Mouse (Mus musculus): ENCODE measurements at regions not wholly inside any gene's neighbourhood (a gene's known extent, or its start where the extent isn't known, plus 50 kb on each side); places are given as distances from the start of the nearest gene placed in this dataset.

DNA sequence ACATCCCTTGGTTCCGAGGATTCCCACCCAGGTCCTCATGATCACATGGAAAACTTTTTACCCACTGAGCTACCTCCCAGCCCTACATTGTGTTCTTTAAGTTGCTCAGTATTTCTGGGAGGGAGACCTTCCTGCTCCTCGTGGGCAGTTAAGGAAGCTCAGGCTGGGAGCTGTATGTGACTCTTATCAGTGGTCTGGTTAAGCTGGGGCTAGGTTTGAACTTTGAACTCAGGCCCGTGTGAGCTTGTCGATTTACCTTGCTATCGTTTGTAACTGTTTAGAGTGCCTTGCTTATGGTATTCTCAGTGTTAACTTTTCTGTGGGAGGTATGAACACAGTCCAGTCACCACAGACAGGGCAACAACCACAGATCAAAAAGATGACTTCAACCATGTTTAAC, 68.4 kb upstream of the Tpm1 start:
- DNase-seq (ENCODE audit: low read depth, low spot score): no peak

DNA sequence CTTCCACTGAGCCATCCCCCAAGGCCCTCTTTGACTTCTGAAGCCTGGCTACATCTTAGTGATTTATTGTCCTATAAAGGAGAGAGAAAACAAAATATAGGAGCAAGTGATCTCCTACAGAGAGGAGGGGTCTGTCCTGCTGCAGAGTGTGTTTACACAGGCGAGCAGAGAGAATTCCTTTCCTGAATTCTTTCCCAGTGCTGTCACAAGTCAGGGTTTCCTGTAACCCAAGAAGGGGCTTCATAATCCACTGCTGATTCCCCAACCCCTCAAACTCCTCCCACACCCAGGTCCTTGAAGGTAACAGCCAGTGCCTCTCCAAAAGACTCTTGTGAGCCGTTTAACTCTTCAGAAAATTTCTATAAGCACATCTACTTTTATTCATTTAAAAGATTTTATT, 66.8 kb upstream of the Tpm1 start:
- DNase-seq (ENCODE audit: low read depth, low spot score): no peak

DNA sequence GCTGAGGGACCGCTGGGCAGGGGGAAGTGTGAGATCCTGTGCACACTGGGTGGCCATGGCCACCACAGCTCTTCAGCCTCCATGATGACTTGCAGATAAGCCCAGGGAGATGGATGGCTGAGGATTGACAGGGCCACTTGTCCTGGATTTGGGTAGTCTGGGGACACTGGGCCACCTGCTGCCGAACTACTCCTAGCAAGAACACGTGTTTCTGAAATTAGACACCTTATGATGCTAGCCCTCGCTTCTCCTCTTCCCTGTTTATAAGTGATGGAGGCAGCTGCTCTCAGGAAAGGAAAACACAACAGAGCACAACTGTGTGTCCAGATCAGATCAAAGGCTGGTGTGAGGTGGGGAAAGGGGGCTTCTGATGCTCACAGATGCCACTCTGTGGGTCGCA, 64.9 kb upstream of the Tpm1 start:
- DNase-seq (ENCODE audit: low read depth, low spot score): no peak

DNA sequence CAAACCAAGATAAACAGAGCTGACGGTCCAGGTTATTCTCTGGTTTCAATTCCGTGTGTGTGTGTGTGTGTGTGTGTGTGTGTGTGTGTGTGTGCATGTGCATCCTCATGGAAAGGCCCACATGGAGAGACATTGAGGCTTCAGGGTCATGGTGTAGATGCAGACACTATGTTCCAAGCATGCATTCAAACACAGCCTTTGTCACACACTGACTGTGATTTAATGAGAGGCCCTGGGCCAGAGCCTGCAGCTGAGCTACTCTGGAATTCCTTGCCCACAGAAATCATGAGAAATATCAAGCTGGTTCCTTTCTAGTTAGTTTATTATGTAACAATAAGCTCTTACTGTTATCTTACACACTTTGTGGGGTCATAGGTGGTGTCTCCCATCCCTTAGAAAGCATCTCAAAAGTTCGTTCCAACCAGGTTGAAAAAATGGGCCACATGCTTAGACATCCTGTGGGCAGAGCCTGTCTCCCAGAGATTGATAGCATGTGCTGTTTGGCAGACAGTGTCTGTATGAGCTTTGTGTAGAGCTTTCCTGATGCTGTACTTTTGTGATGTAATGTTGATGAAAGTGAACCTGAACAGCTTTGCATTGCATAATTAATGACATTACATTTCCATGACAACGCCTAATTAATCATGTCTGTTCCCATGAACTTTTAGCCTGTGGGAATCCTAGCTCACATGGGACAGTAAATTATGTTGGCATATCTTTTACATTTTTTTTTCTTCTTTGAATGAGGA, 62.8 kb upstream of the Tpm1 start:
- no peak for DNase-seq (ENCODE audit: low read depth, low spot score)

DNA sequence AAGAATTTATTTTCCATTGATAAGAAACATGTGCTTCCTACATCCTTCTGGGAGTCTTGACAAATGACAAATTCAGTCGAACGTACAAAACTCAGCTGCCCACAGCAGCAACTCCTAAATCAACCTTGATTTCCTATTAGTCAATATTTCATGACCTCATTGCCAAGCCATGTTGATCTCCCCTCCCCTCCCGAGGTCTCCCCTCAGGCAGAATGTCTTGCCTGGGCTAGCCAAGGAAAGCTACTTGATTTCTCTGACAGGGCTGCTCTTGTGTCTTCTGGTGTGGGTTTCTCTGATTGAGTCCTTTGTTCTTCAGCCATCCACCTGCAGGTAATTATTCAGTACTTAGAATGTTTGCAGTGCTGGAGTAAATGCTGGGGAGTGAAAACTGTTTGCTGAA, 58.7 kb upstream of the Tpm1 start:
- DNase-seq (ENCODE audit: low read depth, low spot score): no peak

DNA sequence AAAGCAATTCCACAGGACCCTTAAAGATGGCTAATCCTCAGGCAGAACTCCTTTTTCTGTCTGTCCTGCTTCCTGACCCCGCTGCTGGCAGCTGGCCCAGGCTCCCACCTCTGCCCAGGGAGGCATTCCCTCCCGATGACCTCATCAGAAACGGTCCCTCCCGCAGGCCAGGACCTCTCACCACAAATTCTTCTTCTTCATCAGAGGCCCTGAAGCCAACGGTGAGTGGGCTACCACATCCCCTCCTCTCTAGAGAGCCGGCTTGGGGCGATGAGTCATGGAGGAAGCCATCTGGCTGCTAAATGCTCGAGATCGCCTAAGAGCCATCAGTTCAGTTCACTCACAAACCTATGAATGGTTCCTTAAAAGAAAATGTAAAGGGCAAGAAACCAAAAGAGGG, 56.7 kb upstream of the Tpm1 start:
- no peak for DNase-seq (ENCODE audit: low read depth, low spot score)

DNA sequence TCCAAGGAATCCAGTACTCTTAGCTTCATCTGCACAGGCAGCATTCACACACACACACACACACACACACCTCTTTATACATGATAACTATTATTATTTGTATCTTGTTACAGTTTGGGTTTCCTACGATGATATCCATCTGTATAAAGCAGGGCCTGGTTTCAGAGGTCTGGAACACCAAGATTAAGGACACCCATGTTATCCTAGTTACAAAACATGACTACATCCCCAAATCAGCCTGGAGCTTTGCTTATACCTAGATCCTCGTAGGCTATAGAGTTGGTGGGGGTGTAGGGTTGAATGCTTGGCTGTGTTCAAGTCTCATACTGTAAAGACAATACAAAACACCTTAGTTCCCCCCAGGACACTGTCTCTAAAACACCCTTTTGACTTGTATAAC, 56.0 kb upstream of the Tpm1 start:
- no peak for DNase-seq (ENCODE audit: low read depth, low spot score)

DNA sequence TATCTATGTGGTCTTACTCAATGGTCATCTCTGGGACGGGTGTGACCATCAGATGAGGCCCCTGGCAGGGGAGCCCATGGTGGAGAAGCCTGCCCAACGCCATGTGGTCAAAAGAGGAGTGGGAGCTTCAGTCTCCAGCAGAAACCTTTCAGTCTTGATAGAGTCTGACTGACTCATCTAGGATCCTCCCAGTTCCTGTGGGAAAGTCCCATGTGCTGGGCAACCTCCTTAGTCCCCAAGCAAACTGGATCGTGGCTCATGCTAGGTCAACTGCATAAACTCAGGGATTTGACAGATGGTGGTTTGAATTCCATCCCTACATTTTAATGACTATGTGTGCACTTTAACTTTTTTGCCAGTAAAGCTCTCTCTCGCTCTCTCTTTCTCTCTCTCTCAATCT, 55.4 kb upstream of the Tpm1 start:
- DNase-seq (ENCODE audit: low read depth, low spot score): no peak

DNA sequence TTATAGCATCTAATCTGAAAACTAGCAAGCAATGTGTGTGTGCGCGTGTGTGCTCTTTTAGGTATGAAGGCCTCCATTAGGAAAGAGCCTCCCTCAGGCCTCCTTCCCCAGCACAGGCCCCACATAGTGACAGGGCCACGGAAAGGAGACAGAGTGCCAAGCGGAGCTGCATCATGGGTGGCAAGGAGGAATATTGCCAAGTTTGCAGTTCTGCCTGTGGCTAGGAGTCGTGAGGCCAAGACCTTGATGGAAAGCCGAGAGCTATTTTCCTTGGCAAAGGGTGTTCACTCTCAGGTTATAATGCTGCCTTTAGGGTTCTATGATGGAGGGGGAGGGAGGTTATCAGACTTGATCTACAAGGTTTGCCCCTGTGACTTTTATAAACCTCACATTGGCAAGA, 53.4 kb upstream of the Tpm1 start:
- no peak for DNase-seq (ENCODE audit: low read depth, low spot score)

DNA sequence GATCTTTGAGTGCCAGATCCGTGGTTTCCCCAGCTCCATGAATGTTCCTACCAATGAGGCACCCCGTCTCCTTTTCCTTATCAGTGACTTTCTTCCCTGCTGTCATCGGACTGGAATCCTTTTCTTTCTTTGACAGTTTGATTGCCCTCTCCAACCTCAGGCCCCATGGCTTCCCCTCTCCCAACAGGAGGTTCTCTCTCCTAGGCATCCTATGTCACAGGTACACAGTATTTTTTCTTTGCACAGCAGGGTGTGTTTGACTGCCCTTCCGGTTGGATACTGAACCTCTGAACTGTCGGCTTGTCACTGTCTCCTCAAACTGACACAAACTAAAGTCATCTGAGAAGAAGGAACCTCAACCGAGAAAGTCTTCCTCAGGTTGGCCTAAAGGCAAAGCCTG, 50.3 kb upstream of the Tpm1 start:
- DNase-seq (ENCODE audit: low read depth, low spot score): no peak
